Mouse (Mus musculus): ENCODE results near the gene Muc2.

GRCm38 (mm10) chr7:141647815-141648214 lies 42.3 kb upstream of the Muc2 start:
- TF ChIP-seq GATA1 (IDR thresholded peaks at IDR 0.05; ENCODE audit: low read length) (no peak), TAL1 (IDR thresholded peaks at IDR 0.05; ENCODE audit: low read length) (no peak)
